Mouse (Mus musculus) heart, postnatal 36 days (tissue): ENCODE measurements around the gene Gm9999. TPM values are rescaled to one million over a fixed set of nuclear protein-coding genes. Genes with fewer than 3 reads are reported as not detected.
"Not testable (repeated sequence)": the region's sequence is repeated elsewhere in the genome, so short reads cannot be mapped to it uniquely, and the experiment has no call there.

Experiments used
- DNase-seq, 2 experiments: peaks; one replicate each; pipeline ENCODE4 v3.0.0; 2021 to 2022
- intact Hi-C: fragments of 180-260 bp; cut with DNase I; formaldehyde crosslinking; loops from one replicate; pipeline ENCODE4 v1.15.1; 2025
- total RNA-seq, 2 experiments: library from RNA; stranded (reverse); gene quantifications; 2 replicates each; pipeline ENCODE4 v1.2.3; 2021

Gene Gm9999
- not detected for total RNA-seq

DNA sequence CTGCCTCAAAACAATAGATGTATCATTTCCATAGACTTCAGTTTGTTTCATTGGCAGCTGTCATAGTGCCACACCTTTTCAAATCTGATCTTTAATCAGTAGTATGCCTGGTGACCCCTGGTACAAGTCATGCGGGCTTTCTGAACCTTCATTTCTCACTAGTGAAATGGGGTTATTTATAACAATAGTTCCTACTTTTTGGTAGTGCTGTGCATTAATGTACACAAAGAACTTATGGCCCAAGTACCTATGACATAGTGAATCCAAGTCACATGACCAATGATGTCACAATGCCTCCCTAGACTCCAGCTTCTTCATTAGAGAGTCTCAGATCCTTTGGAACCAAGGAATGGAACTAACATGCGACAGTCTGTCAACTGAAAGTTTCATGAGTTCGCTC lies at the start of gene Gm9999:
Gene Gm9999 (plus strand): TSS at position 301 of the 400 bp plus-strand sequence.
- intact Hi-C loops: no loop called here
- no peak for DNase-seq

DNA sequence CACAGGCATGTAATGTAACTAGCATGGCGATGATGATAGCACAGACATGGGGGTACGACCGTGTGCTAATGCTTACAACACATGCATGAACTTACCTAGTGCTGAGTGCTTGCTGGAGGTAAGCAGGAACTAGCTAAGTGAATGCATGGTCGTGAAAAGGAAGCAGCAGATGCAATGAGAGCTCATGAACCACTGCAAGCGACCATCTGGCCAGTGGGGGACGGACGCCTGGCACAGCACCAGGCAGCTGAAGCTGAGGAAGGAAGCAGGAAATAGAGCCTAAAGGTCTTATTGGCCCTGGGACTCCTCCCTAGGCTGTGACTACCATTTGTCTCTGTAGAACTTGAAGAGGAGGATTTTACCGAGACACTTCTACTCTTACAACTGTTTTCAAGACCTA lies 48.6 kb upstream of the Gm9999 start:
- DNase-seq: no peak
- intact Hi-C loops: loop anchor here (2.0 kb wide), 1 partner anchor 216 kb away; no protein-coding TSS in a partner anchor

DNA sequence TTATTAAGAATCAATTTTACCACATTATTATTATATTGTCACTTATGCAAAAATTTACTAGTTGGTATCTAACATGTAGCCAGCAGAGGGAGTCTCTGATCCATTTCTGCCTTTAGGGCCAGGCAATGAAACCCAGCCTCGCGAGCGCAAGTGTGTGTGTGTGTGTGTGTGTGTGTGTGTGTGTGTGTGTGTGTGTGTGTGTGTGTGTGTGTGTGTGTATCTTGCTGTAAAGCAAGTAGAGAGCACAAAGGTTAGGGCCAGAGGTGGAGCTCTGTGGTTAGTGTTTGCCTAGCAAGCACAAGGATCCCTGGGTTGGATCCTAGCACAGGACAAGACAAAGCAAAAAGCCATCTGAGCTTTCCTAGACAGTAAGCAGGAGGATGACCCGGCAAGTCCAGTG lies 47.5 kb upstream of the Gm9999 start:
- no peak for DNase-seq
- intact Hi-C loops: loop anchor here (2.0 kb wide), 1 partner anchor 215 kb away; no protein-coding TSS in a partner anchor

DNA sequence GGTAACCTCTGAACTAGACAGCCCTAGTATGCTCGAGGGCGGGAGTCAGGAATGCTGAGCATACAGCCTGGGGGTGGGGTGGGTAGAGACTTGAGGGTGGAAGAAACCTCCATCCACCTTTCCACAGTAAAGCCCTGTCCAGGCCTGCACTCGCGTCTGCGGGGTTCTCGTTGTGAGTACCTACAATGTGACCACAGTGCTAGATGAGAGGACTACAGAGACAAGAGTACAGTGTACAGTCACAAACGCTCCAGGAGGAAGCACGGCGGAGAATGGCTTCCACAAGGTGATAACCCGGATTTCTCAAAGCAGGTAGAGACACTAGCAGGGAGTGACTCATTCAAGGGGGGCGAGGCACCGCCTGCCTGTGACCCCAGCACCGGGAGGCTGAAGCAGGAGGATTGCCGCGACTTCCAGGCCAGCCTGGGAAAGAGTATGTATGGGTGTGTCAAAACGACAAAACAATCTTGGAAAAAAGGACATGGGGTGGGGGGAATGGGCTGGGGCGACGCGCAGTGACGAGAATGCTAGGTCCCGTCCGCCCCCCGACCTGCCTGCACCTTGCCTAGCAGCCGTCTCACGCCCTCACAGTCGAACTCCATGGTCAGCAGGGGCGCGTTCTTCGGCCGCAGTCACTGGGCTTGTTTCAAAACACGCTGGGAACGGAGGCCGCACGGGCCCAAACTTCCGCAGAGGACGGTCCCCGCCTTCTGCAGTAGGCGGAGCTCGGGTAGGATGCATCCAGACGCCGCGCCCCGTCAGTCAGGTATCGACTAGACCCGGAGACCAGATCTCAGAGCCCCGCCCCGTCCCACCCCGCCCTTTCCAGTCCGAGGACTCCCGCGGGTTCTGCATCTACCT lies 25.3 kb upstream of the Gm9999 start, which contains the start of gene Uevld:
Gene Uevld (minus strand): TSS at position 697 of the 861 bp plus-strand sequence.
- peak; percentile 91 to 97 for DNase-seq
- intact Hi-C loops: loop anchor here (2.0 kb wide), 1 partner anchor 37 kb away; no protein-coding TSS in a partner anchor

DNA sequence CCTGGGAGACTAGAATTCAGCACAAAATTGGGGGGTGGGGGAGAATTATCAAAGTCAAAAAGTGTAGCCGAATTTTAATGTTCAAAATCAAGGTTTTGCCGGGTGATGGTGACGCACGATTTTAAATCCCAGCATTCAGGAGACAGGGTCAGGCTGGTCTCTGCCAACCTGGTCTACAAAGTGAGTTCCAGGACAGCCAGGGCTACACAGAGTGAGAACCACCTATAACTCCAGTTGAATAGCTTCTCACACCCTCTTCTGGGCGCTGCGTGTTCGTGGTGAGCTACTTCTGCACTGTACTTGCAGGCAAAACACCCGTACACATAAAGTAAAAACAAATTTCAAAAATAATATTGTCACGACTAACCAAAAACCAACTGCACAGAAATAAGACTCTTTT lies 24.5 kb upstream of the Gm9999 start:
- intact Hi-C loops: no loop called here
- DNase-seq: no peak

DNA sequence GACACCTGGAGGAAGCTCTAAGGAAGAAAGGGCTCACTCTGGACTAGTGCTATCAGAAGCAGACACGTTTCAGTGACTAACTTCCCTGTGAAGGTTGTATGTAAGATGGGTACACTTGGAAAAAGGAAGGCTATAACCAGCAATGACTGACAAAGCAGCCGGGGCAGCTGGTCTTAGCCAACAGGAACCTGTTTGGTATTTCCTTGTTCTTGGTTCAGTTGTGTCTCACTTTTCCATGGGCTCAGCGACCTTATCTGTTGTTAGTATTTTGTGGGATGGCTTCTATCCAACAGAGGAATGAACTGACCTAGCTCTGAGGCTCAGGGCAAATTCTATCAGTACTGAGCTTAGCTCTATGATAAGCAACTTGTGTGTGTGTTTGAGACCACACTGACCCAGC lies 22.4 kb upstream of the Gm9999 start:
- DNase-seq: no peak
- intact Hi-C loops: no loop called here

DNA sequence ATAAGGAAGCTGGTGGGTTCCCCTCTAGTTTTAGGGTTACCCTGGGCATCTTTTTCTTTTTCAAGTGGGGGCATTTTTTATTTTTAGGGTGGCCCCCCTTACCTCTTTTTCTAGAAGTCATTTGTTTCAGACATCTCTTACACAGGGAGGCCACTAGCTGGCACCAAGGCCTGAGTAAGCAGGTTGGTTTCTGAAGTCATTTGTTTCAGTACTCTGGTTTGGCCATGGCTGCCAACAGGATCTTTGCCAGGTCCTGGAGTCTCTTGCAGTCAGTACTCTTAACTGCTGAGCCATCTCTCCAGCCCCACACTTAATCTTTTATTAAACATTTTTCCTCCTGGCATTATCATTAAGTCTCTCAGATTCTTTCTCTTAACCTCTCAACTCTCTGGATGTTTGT lies 21.2 kb upstream of the Gm9999 start:
- intact Hi-C loops: no loop called here
- DNase-seq: no peak

DNA sequence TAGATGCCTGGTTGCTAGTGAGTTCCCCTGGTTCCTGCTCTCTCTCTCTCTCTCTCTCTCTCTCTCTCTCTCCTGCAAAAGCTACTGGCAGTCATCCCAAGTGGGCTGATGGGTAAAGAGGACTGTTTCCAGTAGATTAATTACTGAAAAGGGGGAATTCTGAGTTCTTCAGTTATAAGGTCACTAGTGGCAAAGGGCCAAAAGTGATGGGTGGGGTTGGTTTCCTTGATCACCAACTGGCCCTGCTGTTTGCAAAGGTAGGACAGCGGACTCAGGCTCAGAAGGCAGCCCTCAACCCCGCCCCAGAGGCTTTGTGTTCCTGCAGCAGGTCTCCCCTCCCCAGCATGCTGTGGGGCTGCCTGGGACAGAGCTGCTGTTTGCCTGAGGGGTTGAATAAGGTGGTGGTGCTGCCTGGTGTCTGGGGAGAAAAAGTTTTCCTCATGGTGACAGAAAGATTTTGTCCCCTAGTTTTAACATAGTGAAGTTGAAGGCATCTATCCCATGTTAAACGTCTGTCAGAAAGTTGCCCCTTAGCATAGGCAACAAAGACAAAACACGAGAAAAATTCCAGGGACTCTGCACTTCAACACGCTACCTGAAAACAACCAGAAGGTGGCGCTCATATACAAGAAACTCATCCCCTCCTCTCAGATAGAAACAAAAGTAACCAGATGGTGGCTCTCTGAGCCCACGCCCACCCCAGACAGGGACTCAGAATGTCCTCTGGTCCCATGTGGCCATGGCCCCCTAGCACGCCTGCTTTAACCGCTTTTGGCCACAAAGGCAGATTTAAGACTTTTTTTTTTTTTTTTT lies 20.4 kb upstream of the Gm9999 start:
- DNase-seq: peak; percentile 65 to 70
- intact Hi-C loops: loop anchor here (1.0 kb wide), 3 partner anchors 52 to 188 kb away; no protein-coding TSS in a partner anchor

DNA sequence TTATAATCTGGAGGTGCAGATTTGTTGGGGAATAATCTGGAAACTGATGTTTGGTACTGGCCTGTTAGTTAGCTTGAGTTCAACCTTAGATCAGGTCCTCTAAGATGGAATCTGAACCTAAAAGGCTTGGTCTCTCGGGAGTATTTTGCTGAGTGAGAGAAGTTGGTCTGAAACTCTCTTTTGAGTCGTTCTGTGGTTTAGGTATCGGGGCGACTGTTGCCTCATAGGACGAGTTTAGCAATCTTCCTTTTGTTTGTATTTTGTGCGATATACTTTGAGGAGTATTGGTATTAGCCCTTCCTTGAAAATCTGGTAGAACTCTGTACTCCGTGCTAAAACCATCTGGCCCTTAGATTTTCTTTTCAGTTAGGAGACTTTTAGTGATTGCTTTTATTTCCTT lies 19.3 kb upstream of the Gm9999 start:
- intact Hi-C loops: no loop called here
- no peak for DNase-seq

DNA sequence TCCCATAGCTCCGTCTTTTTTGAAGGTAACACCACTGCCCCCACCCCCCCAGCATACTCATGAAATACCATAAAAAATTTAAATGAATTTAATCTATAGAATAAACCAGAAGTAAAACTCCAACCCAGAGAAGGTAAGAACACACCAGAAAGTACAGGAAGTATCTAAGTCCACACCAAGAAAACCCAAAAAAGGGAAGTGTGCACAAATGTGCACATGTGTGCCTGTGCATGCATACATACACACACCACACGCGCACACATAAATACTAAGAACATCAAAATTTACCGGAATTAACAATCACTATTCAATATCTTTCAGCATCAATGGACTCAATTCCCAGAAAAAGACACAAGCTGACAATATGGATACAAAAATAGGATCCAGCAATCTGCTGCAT lies 13.5 kb upstream of the Gm9999 start:
- intact Hi-C loops: no loop called here
- no peak for DNase-seq

DNA sequence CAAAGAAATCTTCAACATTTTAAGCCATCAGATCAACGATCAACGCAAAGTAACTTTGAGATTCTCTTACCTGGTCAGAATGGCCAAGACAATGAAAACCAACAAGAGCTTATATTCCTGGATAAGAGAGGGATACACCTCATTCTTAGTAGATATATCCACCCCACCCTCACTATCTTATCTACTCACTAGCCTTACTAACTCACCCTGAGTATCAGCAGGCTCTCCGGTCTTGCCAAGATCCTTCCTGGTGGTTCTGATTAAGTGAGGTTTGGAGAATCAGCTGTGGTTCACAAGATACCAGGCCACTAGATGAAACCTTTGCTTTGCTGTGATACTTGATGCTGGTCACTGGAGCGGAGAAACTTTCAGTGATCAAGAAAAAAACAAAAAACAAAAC lies 8.7 kb upstream of the Gm9999 start:
- DNase-seq: no peak
- intact Hi-C loops: no loop called here

DNA sequence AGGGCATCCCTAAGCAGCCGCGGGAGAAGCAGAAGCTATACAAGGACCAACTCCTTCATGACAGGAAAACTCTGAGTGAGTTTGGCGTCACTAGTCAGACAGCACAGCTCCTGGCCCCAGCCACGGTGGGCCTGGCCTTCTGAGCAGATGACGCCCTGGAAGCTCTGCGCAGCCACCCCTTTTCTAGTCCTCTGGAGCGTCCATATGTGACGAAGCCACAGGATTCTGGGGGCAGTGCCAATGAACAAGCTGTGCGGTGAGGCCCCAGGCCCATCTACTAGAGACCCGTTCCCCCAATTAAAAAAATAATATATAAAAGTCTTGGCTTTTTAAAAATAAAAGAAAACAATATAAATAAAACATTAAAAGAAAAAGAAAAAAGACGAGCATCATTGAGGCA lies 7.9 kb upstream of the Gm9999 start:
- DNase-seq: no peak
- intact Hi-C loops: no loop called here

DNA sequence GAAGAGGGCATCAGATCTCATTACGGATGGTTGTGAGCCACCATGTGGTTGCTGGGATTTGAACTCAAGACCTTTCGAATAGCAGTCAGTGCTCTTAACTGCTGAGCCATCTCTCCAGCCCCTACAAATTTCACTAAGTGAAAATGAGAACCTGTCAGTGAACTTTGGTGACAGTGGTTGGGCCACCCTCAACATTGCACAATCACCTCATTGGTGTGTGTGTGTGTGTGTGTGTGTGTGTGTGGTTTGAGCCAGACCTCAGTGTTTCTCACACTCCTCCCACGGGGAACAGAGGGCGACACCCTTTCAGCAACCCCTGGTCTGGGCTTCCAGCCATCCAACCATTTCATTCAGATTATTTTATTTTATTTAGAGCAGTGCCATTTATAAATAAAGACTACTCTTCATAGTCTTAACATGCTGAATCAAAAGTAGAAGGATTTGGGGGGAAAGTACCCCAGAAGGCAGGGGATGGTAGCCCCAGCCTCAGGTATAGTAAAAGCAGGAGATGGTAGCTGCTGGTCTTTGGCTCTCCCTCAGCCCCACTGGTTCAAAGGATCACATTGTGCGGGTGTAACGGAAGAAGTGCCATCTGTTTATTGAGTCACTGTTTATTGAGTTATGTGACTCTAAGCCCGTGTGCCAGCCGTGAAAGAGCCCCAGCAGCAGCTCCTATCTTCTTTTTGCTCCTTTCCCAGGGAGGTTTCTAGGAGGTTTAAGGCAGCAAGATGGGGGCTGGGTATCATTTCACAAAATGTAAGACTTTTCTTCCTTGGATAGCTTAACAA lies 2.5 kb downstream of the Gm9999 start:
- DNase-seq: no peak
- intact Hi-C loops: no loop called here

DNA sequence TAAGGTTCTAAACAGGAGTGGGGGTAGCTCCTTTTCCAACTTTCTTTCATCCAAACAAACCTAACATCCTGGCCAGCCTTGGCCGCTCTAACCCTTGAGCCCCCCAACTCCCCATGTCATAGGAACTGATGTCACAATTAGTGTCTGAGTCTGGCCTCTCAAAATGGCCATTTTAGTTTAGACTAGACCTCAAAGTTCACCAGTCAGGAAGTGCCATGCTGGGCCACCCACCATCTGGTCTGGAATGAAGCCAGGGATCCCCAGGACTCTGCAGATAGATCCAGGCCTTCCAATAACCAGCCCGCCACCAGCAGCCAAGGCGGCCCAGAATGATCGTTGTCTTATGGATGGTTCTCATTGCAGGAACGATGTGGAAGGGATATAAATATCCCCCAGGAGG lies 3.3 kb downstream of the Gm9999 start:
- no peak for DNase-seq

DNA sequence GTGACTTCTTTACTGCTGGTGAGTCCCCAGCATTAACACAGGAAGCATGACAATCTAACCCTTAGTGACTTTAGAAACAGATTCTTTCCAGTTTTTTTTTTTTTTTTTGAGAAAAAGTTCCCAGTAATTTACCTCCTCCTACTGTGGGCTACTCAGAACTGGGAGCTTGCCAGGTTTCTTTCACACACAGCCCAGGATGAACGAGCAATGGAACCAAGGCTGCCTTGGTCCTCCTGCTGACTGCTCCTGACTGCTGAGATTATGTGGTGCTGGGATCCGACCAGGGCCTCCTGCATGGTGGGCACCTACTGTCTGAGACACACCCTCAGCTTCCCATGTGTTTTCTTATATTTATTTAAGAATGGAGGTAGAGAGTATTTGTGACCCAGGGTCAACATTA lies 3.7 kb downstream of the Gm9999 start:
- intact Hi-C loops: no loop called here
- DNase-seq: no peak

More for the DNA sequence above, 3.3 kb downstream of the Gm9999 start:
- intact Hi-C loops: no loop called here

DNA sequence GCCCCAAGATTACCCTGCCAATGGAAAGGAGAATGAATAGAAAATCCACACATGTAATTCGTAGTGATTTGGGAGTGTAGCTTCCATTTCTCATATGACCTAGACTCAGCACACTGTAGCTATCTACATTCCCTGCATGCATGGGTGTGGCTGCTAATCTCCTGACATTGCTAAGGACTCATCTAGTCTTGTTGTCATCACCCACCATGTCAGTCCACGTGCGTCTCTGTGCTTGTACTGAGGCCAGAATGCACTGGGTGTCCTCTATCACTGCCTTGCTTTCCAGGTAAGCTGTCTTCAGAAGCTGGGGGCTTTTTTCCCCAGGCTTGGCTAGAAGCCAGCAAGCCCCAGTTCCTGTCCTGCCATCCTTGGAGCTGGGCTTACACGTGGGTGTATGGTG lies 6.0 kb downstream of the Gm9999 start:
- intact Hi-C loops, DNase-seq: not testable (repeated sequence)

DNA sequence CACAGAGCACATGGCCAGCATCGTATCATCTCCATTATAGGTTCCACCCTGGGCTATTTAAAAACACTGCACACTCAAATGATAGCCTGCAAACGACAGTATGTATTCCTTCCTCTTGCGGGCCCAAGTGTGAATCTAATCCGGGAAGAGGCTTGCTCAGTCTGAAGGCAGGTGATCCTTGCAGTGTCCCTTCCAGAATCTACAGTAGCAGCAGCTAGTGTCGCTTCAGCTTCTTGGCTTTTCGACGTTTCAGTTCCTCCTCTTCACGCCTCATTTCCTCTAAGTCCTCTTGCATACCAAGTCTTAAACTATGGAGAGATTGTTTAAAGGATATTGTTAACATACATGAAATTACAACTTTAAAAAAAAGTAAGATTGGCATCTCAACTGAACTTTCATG lies 9.7 kb downstream of the Gm9999 start:
- intact Hi-C loops: no loop called here
- DNase-seq: no peak

DNA sequence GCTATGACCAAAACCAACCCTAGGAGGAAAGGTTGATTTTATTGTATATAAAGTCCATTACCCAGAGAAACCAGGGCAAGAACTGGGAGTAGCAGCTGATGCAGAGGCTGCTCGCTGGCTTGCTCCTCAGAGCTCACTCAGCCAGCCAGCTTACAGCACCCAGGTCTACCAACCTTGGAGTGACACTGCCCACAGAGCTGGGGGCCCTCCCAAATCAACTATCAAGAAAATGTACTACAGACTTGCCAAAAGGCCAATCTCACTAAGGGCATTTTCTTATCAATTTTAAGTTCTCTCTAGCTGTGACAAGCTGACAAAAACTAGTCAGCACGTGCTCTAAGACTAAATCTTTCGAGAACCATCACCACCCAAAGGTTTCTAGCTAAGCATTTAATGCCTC lies 12.2 kb downstream of the Gm9999 start:
- no peak for DNase-seq
- intact Hi-C loops: no loop called here

DNA sequence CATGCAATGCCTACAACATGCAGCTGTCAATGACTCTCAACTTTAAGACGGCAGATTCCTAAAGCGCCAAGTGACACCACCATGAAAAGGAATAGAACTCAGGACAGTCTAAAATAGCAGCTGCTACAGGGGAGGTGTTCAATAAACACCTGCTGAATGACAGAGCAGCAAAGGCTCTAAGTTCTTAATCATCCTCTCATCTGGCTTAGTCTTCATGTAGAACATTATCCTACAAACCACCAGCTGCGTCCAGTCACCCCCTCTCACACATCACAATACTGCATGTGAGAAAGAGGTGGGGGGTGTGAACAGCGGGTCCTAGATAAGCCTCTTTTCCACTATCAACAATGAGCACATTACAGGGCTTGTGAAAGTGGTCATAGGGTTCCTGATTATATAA lies 13.6 kb downstream of the Gm9999 start:
- intact Hi-C loops: no loop called here
- DNase-seq: no peak

DNA sequence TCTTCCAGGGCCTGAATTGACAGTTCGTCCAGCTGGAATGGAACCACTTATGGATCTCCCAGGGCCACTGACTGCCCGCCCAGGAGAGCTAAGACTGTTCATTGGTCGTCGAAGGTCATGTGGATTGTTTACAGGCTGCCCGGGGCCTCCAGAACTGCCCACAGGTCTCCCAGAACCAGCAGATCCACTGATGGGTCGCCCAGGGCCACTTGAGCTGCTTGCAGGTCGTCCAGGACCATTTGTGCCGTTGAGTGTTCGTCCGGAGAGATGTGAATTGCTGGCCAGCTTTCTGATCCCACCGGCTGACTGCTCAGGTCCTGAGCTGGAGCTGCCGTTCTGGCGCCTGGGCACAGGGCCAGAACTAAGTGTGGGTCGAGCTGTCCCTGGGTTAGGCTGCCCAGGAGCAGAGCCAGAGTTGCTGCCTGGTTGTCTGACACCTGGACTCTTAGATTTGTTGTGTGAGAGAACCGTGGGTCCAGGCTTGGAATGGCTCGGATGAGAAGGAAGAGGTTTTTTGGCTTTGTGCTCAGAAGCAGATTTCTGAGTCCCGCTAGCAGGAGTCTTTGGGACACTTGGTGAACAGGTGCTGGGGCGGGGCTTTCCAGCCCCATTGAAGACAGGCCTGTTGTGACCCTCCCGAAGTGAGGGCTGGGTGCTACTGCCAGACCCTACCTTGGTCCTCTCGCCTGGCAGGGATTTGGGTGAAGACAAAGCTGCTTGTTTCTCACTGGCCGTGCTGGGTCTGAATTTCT lies 14.4 kb downstream of the Gm9999 start:
- peak; percentile 38 to 52 for DNase-seq
- intact Hi-C loops: no loop called here
